Mouse (Mus musculus): ENCODE data around the gene Zcchc8.
"Not testable (repeated sequence)": the region's sequence is repeated elsewhere in the genome, so short reads cannot be mapped to it uniquely, and the experiment has no call there.

Gene Zcchc8

DNA sequence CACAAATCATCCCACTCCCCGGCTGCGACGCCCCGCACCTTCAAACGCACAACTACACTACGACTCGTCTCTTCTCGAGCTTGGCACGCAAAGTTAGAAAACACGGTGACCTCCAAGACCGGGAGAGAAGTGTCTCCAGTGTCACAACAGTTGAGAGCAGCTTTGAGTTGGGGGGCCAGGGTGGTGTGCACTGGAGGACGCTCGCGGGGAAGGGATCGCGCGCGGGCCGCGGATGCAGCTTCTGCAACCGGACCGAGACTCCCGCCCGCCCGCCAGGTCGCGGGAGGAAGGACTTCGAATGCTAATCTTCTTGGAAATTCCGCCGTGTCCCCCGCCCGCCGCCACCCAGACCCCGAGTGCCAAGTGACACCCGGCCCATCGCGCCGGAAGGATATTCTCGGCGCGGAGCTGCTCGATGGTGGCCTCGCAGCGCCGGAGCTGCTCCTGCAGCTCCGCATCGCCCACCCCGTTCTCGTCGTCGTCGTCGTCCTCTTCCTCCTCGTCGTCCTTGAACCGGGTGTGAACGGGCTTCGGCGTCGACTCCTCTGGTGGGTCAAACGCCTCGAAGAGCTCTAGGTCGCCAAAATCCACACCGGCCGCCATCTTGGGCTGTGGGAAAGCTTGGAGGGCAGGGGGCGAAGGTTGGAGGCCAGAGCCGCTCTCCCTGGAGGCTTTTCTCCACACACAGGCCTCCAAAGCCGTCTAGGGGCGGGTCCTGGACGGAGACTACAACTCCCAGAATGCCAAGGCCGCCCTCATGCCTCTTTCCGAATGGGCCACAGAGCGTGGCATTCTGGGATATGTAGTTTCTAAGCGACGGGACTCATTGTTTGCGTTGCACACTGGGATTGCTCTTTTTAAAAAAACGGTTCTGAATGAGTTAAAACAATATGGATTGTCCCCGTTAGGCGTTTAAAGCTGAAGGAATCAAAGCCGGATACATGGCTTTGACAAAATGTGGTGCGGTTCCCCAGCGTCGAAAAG is at the start of gene Zcchc8:
Gene Zcchc8, minus strand, starts transcription at position 773 of the 984 bp plus-strand sequence.
- peak; percentile 99 for DNase-seq (ENCODE audit: low spot score)

GRCm38 (mm10) chr5:123766455-123766854 is 45.6 kb upstream of the Zcchc8 start:
- DNase-seq (ENCODE audit: low spot score): not testable (repeated sequence)

GRCm38 (mm10) chr5:123765506-123765905 is 44.6 kb upstream of the Zcchc8 start:
- no peak for DNase-seq (ENCODE audit: low spot score)

GRCm38 (mm10) chr5:123749065-123750064 is 28.5 kb upstream of the Zcchc8 start, which contains the start of the genes Rsrc2 and Kntc1:
TSS of gene Rsrc2 (minus strand) at chr5:123749414.
TSS of gene Kntc1 (plus strand) at chr5:123749716.
- peak; percentile 100 for DNase-seq (ENCODE audit: low spot score)

- no peak for DNase-seq (ENCODE audit: low spot score)
These were observed 27.6 kb upstream of the Zcchc8 start for GRCm38 (mm10) chr5:123748339-123749064.

DNA sequence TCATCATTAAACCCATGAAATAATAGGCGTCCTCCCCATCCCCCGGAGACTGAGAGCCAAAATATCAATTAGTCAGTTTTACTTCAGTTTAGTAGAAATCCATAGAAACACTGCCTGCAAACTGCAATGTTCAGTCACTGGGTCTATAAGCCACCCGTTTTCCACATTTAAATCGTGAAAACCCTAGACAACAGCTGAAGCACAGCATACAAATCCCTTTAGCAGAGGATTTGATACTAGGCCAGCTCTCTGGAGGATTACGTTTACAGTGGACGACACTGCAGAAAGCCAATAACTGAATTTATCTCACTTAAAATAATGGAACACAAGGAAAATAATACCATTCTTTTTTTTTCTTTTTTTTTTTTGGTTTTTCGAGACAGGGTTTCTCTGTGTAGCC is 26.7 kb upstream of the Zcchc8 start:
- no peak for DNase-seq (ENCODE audit: low spot score)

GRCm38 (mm10) chr5:123746253-123746652 is 25.4 kb upstream of the Zcchc8 start:
- peak; percentile 4 for DNase-seq (ENCODE audit: low spot score)

GRCm38 (mm10) chr5:123744358-123744757 is 23.5 kb upstream of the Zcchc8 start:
- DNase-seq (ENCODE audit: low spot score): no peak

GRCm38 (mm10) chr5:123730981-123731380 is 10.1 kb upstream of the Zcchc8 start:
- DNase-seq (ENCODE audit: low spot score): no peak

GRCm38 (mm10) chr5:123723816-123724215 is 2.9 kb upstream of the Zcchc8 start:
- DNase-seq (ENCODE audit: low spot score): not testable (repeated sequence)

- DNase-seq (ENCODE audit: low spot score): no peak
These were observed 6.3 kb downstream of the Zcchc8 start for GRCm38 (mm10) chr5:123714622-123715021.

DNA sequence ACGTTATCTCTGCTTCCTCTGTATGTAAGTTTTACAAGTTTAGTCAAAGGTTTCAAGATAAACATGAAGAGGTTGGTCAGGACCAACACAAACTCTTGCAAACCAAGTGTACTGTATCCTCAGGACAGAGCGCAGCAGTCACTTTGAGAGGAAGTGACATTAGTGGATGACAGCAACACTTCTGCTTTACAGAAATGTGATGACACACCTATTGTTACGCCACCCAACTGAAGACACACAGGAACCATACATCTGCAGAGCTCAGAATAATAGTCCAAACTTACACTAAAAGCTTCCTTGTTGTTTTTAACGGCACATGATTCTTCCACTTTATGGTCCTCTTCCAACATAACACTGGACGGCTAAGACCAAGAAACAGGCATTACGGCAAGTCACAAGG is 7.1 kb downstream of the Zcchc8 start:
- no peak for DNase-seq (ENCODE audit: low spot score)

- no peak for DNase-seq (ENCODE audit: low spot score)
These were observed 11.3 kb downstream of the Zcchc8 start for GRCm38 (mm10) chr5:123709571-123709970.

DNA sequence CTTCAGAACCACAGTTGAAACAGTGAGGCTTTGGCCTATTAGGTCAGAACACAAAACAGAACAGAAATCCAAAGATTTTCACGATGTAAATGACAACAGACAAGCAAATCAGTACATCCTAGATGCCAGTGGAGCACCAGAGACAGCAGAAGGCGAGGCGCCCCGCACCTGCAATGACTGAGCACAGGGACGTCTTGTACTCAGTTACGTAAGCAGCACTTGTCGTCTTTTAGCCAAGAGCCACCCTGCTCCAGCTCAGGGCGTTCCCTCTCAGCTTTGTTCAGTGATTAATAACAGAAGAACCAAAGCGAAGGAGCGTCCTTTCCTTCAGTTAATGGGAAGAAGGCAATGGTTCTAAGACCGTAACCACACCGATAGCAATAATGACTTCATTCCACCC is 12.3 kb downstream of the Zcchc8 start:
- no peak for DNase-seq (ENCODE audit: low spot score)

GRCm38 (mm10) chr5:123700625-123701024 is 20.3 kb downstream of the Zcchc8 start:
- no peak for DNase-seq (ENCODE audit: low spot score)

GRCm38 (mm10) chr5:123699198-123699597 is 21.7 kb downstream of the Zcchc8 start:
- peak; percentile 49 for DNase-seq (ENCODE audit: low spot score)

GRCm38 (mm10) chr5:123696961-123697360 is 23.9 kb downstream of the Zcchc8 start:
- peak; percentile 74 for DNase-seq (ENCODE audit: low spot score)

DNA sequence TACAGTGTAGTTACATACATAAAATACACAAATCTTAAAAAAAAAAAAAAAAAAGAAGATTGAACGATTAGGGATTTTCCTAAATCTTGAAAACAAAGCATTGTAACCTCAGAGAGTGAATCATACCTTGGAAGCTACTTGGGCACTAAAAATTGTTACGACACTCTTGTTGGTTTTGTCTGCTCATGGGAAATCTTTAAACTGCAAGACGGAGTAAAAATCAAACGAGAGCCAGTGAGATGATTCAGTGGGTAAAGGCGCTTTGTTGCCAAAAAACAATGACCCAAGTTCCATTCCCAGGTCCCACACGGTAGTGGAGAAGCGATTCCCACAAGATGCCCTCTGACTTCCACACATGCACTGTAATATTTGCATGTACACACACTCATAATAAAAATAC is 24.7 kb downstream of the Zcchc8 start:
- no peak for DNase-seq (ENCODE audit: low spot score)

DNA sequence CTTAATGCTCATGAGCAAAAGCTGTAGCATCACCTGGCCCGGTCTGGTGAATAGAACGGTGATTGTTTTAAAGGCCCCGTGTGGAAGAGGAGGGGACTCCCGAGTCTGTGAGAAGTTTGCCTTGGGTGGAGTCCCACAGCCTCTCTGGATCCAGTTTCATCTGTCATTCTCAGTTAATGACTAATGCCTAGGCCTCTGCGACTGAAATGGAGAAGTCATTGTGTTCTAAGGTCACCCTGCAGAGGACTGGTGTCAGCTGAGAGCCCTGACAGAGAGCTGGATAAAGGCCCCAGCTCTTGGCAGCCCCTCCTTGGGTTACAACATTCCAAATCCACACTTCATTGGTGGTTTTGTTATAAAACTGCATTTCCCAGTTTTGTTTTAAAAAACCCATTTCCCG is 26.4 kb downstream of the Zcchc8 start:
- peak; percentile 41 for DNase-seq (ENCODE audit: low spot score)

DNA sequence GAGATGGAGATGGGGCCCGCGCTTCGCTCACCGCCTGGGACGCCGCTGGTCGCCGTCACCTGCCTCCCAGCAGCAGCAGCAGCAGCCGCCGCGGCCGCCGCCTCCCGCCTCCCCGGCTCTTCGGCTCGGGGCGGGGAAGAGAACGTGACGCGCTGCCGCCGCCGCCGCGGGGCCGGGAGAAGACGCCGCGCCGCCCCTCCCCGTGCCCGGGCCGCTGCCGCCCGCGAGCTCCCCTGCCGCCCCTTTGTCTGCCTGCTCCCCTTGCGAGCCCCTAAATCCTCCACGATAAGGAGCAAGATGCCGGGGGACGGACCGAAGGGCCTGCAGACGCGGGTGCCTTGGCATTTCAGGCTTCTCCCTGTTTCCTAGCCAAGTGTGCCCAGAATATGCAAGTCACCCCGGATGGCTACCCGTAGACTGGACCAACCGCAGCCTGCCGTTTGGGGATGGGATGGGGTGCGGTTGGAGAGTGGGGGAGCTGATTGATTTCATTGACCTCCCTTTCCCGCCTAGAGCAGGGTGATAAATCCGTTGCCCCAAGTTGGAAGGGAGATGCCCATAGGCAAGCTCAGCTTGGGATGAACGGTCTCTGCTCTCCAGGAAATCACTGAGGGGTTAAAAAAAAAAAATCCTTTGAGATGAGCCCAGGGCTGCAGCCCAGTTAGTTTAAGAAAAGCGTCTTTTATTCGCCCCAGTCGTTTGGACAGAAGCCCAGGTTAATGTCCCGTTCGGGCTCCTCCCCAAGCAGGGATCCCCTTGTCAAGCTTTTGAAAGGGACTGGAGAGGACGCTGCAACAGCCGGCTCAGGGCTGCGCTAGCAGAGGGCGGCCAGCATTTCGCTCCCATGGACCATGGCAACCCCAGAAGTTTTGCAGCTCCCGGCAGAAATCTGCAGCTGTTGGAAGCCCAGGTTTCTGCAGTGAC is 36.4 kb downstream of the Zcchc8 start, which contains the start of gene Clip1:
Gene Clip1, minus strand, starts transcription at position 398 of the 924 bp plus-strand sequence.
- peak; percentile 57 for DNase-seq (ENCODE audit: low spot score)
